Mouse (Mus musculus) embryonic facial prominence, embryonic 12.5 days (tissue): ENCODE measurements at regions not wholly inside any gene's neighbourhood (a gene's known extent, or its start where the extent isn't known, plus 50 kb on each side); places are given as distances from the start of the nearest gene placed in this dataset.

Experiments used
- ATAC-seq: fragments of 200-750 bp; cut with Nextera tagmentation; 2 replicates; pipeline ENCODE4 v1.8.0; 2017; ENCODE audit not compliant: insufficient number of reproducible peaks, insufficient read depth, low FRiP score, low TSS enrichment
- H3K27ac ChIP-seq: fragments of 300-500 bp; sonication (generic); 2 replicates; pipeline ENCODE4 v1.5.1; 2016; ENCODE audit warnings: mild to moderate bottlenecking
- H3K27me3 ChIP-seq: fragments of 300-500 bp; sonication (generic); 2 replicates; pipeline ENCODE4 v1.6.1; 2016; ENCODE audit warnings: mild to moderate bottlenecking, moderate library complexity
- H3K36me3 ChIP-seq: fragments of 300-500 bp; sonication (generic); 2 replicates; pipeline ENCODE4 v1.6.1; 2016; ENCODE audit warnings: mild to moderate bottlenecking
- H3K4me1 ChIP-seq: fragments of 300-500 bp; sonication (generic); 2 replicates; pipeline ENCODE4 v1.6.1; 2016
- H3K4me2 ChIP-seq: fragments of 300-500 bp; sonication (generic); replicated peaks from 2 replicates; pipeline ENCODE4 v1.6.1; 2016; ENCODE audit warnings: mild to moderate bottlenecking, moderate library complexity
- H3K4me3 ChIP-seq: fragments of 300-500 bp; sonication (generic); 2 replicates; pipeline ENCODE4 v1.5.1; 2016; ENCODE audit warnings: mild to moderate bottlenecking
- H3K9ac ChIP-seq: fragments of 300-500 bp; sonication (generic); 2 replicates; pipeline ENCODE4 v1.6.1; 2016; ENCODE audit warnings: mild to moderate bottlenecking, moderate library complexity
- H3K9me3 ChIP-seq: fragments of 300-500 bp; sonication (generic); 2 replicates; pipeline ENCODE4 v1.6.1; 2016; ENCODE audit warnings: mild to moderate bottlenecking, moderate library complexity
- WGBS: fragments of 180-500 bp; shearing (Covaris S2); methylation state at CpG from one replicate; pipeline ENCODE4 v1.1.7; 2016; 5-methylcytosine and 5-hydroxymethylcytosine counted together

DNA sequence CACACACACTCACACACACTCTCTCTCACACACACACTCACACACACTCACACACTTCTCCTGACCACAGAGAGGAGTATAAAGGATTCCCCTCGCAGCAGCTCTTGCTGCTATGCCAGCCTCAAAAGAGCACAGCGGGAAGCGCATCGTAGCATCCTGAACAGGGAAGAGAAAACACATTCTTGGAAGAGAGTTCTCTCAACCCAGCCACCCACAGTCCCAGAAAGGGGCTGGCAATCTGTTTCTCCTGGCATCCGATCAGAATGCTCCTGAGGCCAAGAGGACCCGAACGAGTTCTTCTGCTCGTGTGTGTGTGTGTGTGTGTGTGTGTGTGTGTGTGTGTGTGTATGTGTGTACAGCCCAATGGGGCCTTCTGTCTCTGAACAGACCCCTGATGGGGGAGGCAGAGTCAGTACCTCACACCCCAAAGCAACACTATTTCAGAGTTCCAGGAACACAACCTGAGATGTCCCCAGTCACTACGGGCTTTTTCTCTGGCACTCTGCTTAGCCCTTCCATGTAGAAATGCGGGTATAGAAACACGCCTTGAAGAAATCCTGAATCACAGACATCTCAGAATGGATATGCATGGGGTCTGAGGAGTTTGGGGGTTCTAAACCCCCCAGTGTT is 122.8 kb downstream of the Rplp1 start:
- Histone ChIP-seq H3K36me3 (no peaks in the 10 kb centered on the region), H3K9me3 (no peaks in the 10 kb centered on the region), H3K9ac (no peak overlapping the region), H3K27me3 (0 out of 2 replicates have a peak, but pooled peaks cover 4% of the 10 kb centered on the region), H3K27ac (no peak overlapping the region), H3K4me3 (no peak overlapping the region), H3K4me1 (peaks cover 4% of the 10 kb centered on the region; the same call in 1 of the 2 replicates), H3K4me2 (no peak overlapping the region)
- ATAC-seq = no peak
- WGBS = 81% methylated on average over 11 of the region's 11 CpGs

DNA sequence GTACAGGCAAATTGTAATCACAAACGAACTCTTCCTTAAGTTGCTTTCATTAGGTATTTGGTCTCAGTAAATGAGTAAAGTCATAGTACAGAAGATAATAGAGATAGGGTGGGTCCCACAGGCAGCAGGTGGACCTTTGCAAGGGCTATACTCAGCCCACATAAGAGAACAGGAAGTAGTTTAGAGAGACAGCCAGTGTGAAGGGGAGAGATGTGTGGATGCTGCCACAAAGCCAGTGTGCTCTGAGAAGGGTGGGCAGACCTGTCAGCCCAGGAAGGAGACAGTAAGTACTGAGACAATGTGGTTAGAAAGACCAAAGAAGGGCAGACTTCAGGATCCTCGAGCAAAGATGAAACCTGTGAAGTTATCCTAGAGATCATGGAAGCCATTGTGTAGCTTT is 123.5 kb downstream of the Rplp1 start:
- no peaks in the 10 kb centered on the region for H3K36me3 ChIP-seq
- H3K9me3 ChIP-seq = no peaks in the 10 kb centered on the region
- H3K4me1 ChIP-seq = peaks cover 4% of the 10 kb centered on the region; the same call in 1 of the 2 replicates
- no peak overlapping the region for H3K9ac ChIP-seq
- 93% methylated on average over 2 of the region's 2 CpGs for WGBS
- no peak overlapping the region for H3K27ac ChIP-seq
- 0 out of 2 replicates have a peak, but pooled peaks cover 7% of the 10 kb centered on the region for H3K27me3 ChIP-seq
- no peak overlapping the region for H3K4me2 ChIP-seq
- ATAC-seq = no peak
- no peak overlapping the region for H3K4me3 ChIP-seq

DNA sequence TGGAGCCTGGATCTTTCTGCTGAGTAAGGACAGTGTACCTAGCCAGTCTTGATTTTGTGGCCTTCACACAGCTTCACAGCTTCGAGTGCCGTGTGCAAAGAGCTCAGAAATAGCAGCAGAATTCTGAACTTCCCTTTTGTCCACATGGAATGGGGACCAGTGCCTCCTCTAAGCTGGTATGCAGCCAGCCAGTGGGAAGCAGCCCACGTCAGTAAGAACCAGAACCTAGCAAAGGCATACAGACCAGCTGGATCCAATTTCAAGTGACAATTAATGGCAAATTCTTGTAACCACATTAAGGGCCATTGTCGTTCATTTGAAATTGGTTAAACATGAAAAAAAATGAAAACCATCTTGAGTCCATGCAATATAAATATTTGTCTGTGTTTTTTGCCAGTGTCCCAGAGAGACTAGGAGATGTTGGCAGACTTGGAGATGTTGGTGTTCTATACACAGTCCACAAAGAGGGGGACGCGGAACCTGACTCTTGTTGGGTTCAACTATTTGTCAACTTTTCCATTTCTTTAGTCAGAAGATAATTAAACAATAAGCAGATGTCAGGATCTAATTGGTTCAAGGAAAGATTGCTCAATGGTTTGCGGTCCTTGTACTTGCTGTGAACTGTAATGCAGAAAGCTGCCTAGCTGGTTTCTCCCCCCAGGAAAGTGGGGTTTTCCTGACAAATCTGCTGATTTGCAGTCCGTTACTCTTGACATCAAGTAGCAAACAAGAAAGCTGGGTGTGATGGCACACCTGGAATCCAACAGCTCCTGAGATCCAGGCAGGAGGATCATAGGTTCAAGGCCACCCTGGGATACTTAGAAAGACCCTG is 125.1 kb downstream of the Rplp1 start:
- H3K27ac ChIP-seq = no peak overlapping the region
- 37% methylated on average over 8 of the region's 8 CpGs for WGBS

DNA sequence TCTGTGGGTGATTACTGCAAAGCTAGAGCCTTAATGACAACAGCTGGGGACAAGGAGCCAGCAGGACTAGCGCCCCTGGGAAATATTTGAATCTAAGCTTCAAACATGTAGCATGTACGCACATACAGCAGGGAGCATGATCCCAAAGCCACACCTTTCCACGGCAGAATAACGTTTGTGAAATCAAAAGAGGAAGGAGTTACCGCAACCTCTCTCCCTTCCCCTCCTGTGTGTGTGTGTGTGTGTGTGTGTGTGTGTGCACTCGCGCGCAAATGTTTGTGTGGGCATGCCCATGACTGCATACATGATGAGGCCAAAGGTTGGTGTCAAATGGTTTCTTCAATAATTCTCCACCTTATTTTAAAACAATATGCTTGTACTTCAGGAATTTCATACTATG is 132.9 kb downstream of the Rplp1 start:
- no peaks in the 10 kb centered on the region for H3K4me1 ChIP-seq
- ATAC-seq = no peak

More for the DNA sequence above, 125.1 kb downstream of the Rplp1 start:
- Histone ChIP-seq H3K4me1 (peaks cover 4% of the 10 kb centered on the region; the same call in 1 of the 2 replicates), H3K27me3 (0 out of 2 replicates have a peak, but pooled peaks cover 11% of the 10 kb centered on the region), H3K4me2 (no peak overlapping the region), H3K9ac (no peak overlapping the region), H3K4me3 (no peak overlapping the region), H3K36me3 (no peaks in the 10 kb centered on the region), H3K9me3 (no peaks in the 10 kb centered on the region)
- peak; percentile 64; the same call in 1 of the 2 replicates for ATAC-seq

DNA sequence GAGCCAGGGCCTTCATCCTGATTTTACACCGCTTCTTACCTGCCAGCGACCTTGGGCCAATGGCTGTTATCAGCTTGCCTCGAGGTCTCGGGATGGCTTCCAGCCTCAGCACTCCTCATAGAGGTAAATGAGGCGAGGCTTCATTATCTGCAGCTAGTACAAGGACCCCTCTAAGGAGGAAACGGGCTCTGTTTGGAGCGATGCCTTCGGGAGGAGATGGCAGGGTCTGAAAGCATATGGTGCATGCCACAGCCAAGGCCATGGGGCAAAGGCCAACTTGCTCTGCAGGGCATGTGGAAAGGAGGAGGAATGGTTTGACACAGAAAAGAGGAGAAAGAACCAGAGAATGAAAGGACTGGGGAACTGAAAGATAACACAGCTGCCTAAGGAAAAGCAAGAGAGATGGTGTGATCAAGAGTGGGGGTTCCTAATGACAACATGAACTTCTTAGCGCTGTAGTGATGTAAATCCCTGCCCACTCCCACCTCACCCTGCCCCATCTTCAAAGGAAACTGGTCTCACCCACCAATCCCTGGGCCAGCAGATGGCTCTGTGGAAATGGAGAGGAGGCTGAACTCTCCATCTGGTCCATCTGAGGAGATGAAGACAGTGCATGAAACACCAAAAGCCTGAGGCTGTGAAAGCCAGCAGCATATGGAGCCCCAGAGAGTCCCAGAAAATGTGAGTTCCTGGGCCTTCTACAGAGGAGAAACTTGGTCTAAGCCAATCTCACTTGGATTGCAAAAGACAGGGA is 134.0 kb downstream of the Rplp1 start:
- no peak overlapping the region for H3K9ac ChIP-seq
- no peak for ATAC-seq
- H3K4me1 ChIP-seq = no peaks in the 10 kb centered on the region
- H3K4me2 ChIP-seq = no peak overlapping the region
- H3K27me3 ChIP-seq = 0 out of 2 replicates have a peak, but pooled peaks cover 9% of the 10 kb centered on the region
- H3K9me3 ChIP-seq = no peaks in the 10 kb centered on the region
- no peak overlapping the region for H3K27ac ChIP-seq
- H3K4me3 ChIP-seq = no peak overlapping the region
- 91% methylated on average over 9 of the region's 9 CpGs for WGBS
- no peaks in the 10 kb centered on the region for H3K36me3 ChIP-seq

More for the DNA sequence above, 132.9 kb downstream of the Rplp1 start:
- Histone ChIP-seq H3K4me2 (no peak overlapping the region), H3K9ac (no peak overlapping the region), H3K27me3 (0 out of 2 replicates have a peak, but pooled peaks cover 11% of the 10 kb centered on the region), H3K27ac (no peak overlapping the region), H3K9me3 (no peaks in the 10 kb centered on the region), H3K36me3 (no peaks in the 10 kb centered on the region), H3K4me3 (no peak overlapping the region)
- WGBS = 85% methylated on average over 8 of the region's 8 CpGs

DNA sequence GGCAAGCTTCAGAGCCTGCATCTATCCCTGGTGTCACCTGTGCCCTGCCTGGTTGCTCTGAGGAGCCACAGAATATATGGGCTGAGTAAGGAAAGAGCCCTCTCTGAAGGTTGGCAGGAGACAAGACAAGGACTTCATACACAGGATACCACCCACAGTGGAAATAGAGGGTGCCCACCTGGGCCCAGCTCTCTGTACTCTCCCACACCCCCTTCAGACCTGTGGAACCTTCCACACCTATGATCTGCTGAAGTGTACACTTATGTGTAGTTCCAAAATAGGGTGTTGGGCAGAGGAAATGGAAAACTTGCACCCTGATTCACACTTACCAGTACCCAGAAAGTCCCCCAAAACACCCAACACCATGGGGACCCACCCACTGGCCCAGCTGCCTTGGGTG is 135.2 kb downstream of the Rplp1 start:
- Histone ChIP-seq H3K4me3 (no peak overlapping the region), H3K27ac (no peak overlapping the region), H3K9me3 (no peaks in the 10 kb centered on the region), H3K36me3 (no peaks in the 10 kb centered on the region), H3K9ac (no peak overlapping the region), H3K27me3 (0 out of 2 replicates have a peak, but pooled peaks cover 4% of the 10 kb centered on the region), H3K4me1 (no peaks in the 10 kb centered on the region), H3K4me2 (no peak overlapping the region)
- ATAC-seq = no peak

DNA sequence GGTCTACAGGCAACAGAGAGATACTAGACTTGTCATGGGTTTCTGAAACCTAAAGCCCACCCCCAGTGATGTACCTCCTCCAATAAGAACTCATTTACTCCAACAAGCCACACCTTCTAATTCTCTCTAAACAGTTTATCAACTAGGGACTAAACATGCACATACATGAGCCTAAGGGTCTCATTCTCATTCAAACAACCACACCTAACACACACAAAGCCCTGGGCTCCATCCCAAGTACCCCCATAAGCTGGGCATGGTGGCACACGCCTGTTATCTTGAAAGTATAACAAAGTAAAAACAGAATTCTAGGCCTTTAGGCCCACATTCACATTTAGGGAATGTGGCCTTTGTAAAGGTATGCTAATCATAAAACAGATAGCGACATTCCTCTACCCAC is 137.9 kb downstream of the Rplp1 start:
- Histone ChIP-seq H3K27me3 (0 out of 2 replicates have a peak, but pooled peaks cover 4% of the 10 kb centered on the region), H3K9me3 (no peaks in the 10 kb centered on the region), H3K9ac (no peak overlapping the region), H3K36me3 (no peaks in the 10 kb centered on the region), H3K4me3 (no peak overlapping the region), H3K27ac (no peak overlapping the region), H3K4me2 (no peak overlapping the region), H3K4me1 (no peaks in the 10 kb centered on the region)
- 89% methylated on average over 2 of the region's 2 CpGs for WGBS
- ATAC-seq = no peak

DNA sequence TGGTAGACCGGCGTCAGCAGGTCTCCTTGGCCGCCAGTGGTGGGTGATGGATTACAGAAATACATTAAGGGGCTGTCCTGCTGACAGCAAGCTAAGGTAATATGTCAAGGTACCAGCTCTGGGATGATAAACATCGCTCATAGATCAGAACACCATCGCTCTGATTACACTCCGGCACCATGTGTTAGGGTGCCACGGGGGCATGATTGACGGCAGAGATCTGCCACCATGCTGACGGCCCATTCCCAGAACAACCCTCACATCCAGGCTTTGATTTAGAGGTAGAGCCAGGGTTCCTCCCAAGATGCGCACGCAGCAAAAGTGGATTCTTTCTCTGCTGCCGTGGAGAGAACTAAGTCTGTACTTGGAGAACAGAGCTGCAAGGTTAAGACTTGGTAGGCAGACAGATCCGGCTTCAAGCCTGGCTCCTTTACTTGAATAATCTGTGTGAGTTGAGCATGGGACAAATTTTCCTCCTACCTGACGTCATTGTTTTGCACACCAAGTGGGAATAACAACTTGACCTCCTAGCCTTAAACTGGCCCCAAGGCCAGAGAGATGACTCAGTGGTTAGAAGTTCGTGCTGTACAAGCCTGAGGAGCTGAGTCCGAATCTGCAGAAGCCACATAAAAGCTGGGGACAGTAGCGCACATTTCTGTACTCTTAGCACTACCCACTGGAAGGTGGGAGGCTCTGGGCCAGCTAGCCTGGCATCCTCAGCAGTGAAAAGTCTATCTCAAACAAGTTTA is 144.0 kb downstream of the Rplp1 start:
- Histone ChIP-seq H3K9ac (no peak overlapping the region), H3K9me3 (no peaks in the 10 kb centered on the region), H3K27me3 (no peaks in the 10 kb centered on the region), H3K36me3 (no peaks in the 10 kb centered on the region), H3K4me2 (no peak overlapping the region), H3K27ac (no peak overlapping the region), H3K4me3 (no peak overlapping the region), H3K4me1 (no peaks in the 10 kb centered on the region)
- 83% methylated on average over 17 of the region's 17 CpGs for WGBS
- no peak for ATAC-seq

DNA sequence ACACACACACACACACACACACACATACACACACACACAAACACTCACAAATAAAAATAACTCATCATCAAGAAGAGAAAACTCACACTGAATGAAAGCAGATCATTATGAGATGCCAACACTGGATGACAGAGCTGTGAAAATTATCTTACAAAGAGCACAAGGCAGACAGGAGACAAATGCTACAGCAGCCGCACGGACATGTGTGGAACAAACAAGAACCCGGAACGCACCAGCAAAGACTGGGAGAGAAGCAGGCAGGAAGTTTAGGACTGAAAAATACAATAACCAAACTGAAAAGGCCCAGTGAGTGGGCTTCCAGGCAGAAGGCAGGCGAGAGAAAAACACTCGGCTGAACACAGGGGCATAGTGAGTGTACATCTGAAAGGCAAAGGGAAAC is 148.2 kb downstream of the Rplp1 start:
- H3K4me1 ChIP-seq = no peaks in the 10 kb centered on the region
- no peak overlapping the region for H3K27ac ChIP-seq
- H3K9ac ChIP-seq = no peak overlapping the region
- no peaks in the 10 kb centered on the region for H3K9me3 ChIP-seq
- 86% methylated on average over 6 of the region's 6 CpGs for WGBS
- no peak for ATAC-seq
- H3K27me3 ChIP-seq = no peaks in the 10 kb centered on the region
- H3K36me3 ChIP-seq = no peaks in the 10 kb centered on the region
- H3K4me2 ChIP-seq = no peak overlapping the region
- H3K4me3 ChIP-seq = no peak overlapping the region

DNA sequence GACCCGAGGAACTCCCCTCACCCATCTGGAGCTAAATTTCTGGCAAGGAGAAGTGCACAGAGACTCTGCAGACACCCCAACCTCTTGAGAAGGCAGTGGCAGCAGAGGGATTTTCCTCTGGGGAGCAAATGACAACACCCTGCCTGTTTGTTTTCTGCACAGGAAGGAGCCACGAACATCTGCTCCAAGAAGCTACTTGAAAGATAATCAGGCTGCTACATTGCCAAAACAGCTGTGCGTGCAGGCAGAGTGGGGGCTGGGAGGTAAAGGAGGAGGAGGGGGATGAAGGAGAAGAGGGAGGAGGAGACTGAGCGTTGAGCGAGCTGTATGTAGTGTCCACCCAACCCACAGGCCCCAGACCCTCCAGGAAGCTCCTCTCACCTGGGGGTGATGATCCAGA is 149.0 kb downstream of the Rplp1 start:
- no peak for ATAC-seq
- Histone ChIP-seq H3K4me1 (no peaks in the 10 kb centered on the region), H3K9ac (no peak overlapping the region), H3K27me3 (no peaks in the 10 kb centered on the region), H3K4me3 (no peak overlapping the region), H3K36me3 (no peaks in the 10 kb centered on the region), H3K9me3 (no peaks in the 10 kb centered on the region), H3K27ac (no peak overlapping the region), H3K4me2 (no peak overlapping the region)
- WGBS = 34% methylated on average over 5 of the region's 5 CpGs

DNA sequence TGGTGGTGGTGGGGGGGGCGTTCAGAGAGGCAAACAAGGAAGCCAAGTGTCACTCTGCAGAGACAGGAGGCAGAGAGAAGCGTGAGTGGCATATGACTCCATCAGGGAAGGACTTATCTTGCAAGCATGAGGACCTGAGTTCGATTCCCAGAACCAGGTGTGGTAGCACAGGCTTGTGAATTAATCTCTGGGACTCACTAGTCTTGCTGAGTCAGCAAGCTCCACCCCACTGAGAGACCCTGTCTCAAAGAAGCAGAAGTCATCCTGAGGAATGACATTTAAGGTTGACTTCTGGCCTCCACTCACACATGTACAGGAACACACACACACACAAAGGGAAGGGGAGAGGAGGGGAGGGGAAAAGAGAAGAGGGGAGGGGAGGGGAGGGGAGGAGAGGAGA is 156.5 kb downstream of the Rplp1 start:
- Histone ChIP-seq H3K4me1 (peaks cover 15% of the 10 kb centered on the region), H3K4me2 (no peak overlapping the region), H3K27me3 (no peaks in the 10 kb centered on the region), H3K9ac (no peak overlapping the region), H3K36me3 (no peaks in the 10 kb centered on the region), H3K4me3 (no peak overlapping the region), H3K27ac (no peak overlapping the region), H3K9me3 (no peaks in the 10 kb centered on the region)
- WGBS = 84% methylated on average over 3 of the region's 3 CpGs
- no peak for ATAC-seq
